Comparison of ENCODE assay signal across 17 mouse cellular contexts in the genomic region with DNA sequence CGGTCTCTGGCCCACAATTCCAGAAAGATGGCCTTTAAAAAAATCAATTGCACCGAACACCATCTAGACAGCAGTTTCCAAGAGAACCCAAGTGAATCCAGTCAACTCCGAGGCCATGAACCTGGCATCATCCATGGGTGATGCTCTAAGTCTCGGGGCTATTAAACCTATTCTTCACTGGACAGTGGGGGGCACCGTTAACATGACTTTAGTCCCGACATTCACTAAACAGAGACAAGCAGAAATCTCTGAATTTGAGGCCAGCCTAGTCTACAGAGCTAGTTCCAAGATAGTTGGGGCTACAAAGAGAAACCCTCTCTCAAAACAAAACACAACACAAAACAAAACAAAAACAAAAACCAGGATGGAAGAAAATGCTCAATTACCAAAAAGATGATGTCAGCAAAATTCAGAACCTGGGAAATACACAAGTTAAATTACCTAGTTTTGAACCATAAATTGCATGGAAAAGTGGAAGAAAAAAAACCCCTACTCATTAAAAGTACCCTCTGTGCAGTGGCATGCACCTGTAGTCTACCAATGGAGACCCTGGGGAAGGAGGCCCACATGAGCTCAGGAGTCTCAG. TPM values are rescaled to one million over a fixed set of nuclear protein-coding genes. Genes with fewer than 3 reads are reported as not detected.
A peak's percentile ranks its signal among the peaks of the same experiment; 100 is the strongest.
DNase-seq lines count a peak whose midpoint lies in the region; ATAC-seq and TF ChIP-seq lines count a peak whose summit lies in the region.
"Had no signal": no experiment of that assay in that cellular context is flagged by ENCODE, and none has a peak within 500 bp of the region (broad histone marks: within the 10 kb centered on the region; RNA-seq: fewer than 3 reads in every experiment).

No protein-coding gene starts in this region.

- H3K27me3 ChIP-seq in heart, postnatal 0 days (ENCODE audit: control insufficient read depth, insufficient read depth, low read length) = no peaks in the 10 kb centered on the region
- H3K27me3 ChIP-seq in lung, postnatal 0 days (replicated peaks; ENCODE audit: insufficient read depth, low read length) = no peaks in the 10 kb centered on the region
- H3K27me3 ChIP-seq in splenic B cell, adult 2 months (ENCODE audit: control insufficient read depth, insufficient read depth, low read length, poor library complexity, severe bottlenecking) = no peaks in the 10 kb centered on the region
- H3K27me3 ChIP-seq: forebrain, embryonic 15.5 days had no signal

- no peaks in the 10 kb centered on the region for H3K9me3 ChIP-seq in heart, postnatal 0 days (replicated peaks; ENCODE audit: control insufficient read depth, low read length)
- H3K9me3 ChIP-seq in lung, postnatal 0 days (ENCODE audit: low read length) = no peaks in the 10 kb centered on the region
- no peaks in the 10 kb centered on the region for H3K9me3 ChIP-seq in ES-E14 (ENCODE audit: control insufficient read depth, insufficient read depth, low read depth, low read length)
- H3K9me3 ChIP-seq: embryonic facial prominence, embryonic 10.5 days; forebrain, embryonic 15.5 days had no signal

- no peak for DNase-seq in heart, postnatal 0 days (ENCODE audit: low spot score)
- DNase-seq in heart, adult 8-10 months (ENCODE audit: low spot score) = no peak
- no peak for DNase-seq in lung, postnatal 0 days (ENCODE audit: low spot score)
- DNase-seq in lung, adult 2 months = no peak
- DNase-seq in ES-E14 (ENCODE audit: low read depth, low spot score) = no peak
- peak; percentile 14 for DNase-seq in splenic B cell, adult 2 months (ENCODE audit: low read depth, low spot score)
- DNase-seq in c-Kit-positive CD71-positive TER-119-positive erythroid progenitor cells, embryonic 14.5 days (ENCODE audit: low spot score) = no peak
- DNase-seq: cerebellum, postnatal 36 days; kidney, adult 8-10 months; liver; right cerebral cortex, postnatal 25 days; thymus, adult 18-20 months had no signal

- no peak overlapping the region for H3K4me3 ChIP-seq in heart, postnatal 0 days (ENCODE audit: low read depth, low read length)
- no peak overlapping the region for H3K4me3 ChIP-seq in lung, postnatal 0 days (ENCODE audit: low read depth, low read length)
- H3K4me3 ChIP-seq in lung, adult 2 months (replicated peaks; ENCODE audit: extremely low read depth, low read depth, low read length) = no peak overlapping the region
- no peak overlapping the region for H3K4me3 ChIP-seq in ES-E14 (ENCODE audit: insufficient read depth in 1 of 2, low read depth in 1 of 2, low read length in 2 of 2, poor library complexity in 1 of 2, severe bottlenecking in 1 of 2)
- H3K4me3 ChIP-seq: embryonic facial prominence, embryonic 10.5 days; erythroblast, embryonic 14.5 days; forebrain, embryonic 15.5 days had no signal

- no peak for ATAC-seq in heart, postnatal 0 days (ENCODE audit: insufficient read depth, low read depth)
- ATAC-seq in lung, postnatal 0 days = no peak
- ATAC-seq: forebrain, embryonic 15.5 days; hindbrain, embryonic 16.5 days; midbrain, embryonic 16.5 days had no signal

- no peak overlapping the region for H3K9ac ChIP-seq in heart, postnatal 0 days (replicated peaks; ENCODE audit: low read depth, low read length)
- H3K9ac ChIP-seq in lung, postnatal 0 days (replicated peaks; ENCODE audit: low read depth) = no peak overlapping the region
- H3K9ac ChIP-seq in ES-E14 (ENCODE audit: insufficient read depth, low read depth, low read length, poor library complexity, severe bottlenecking) = no peak overlapping the region
- H3K9ac ChIP-seq: forebrain, embryonic 15.5 days had no signal

- no peak overlapping the region for H3K4me2 ChIP-seq in heart, postnatal 0 days (ENCODE audit: low read depth, low read length)
- no peak overlapping the region for H3K4me2 ChIP-seq in lung, postnatal 0 days (replicated peaks; ENCODE audit: low read depth, low read length)
- H3K4me2 ChIP-seq: forebrain, embryonic 15.5 days had no signal

- peaks cover 25% of the 10 kb centered on the region for H3K36me3 ChIP-seq in heart, postnatal 0 days (replicated peaks; ENCODE audit: control insufficient read depth, insufficient read depth, low read length)
- H3K36me3 ChIP-seq in lung, postnatal 0 days (ENCODE audit: insufficient read depth, low read length) = peaks cover 18% of the 10 kb centered on the region
- H3K36me3 ChIP-seq in ES-E14 (ENCODE audit: control insufficient read depth, insufficient read depth, low read length, poor library complexity, severe bottlenecking) = peaks cover 4% of the 10 kb centered on the region; the same call in 1 of the 2 replicates
- no peaks in the 10 kb centered on the region for H3K36me3 ChIP-seq in splenic B cell, adult 2 months (ENCODE audit: control insufficient read depth, insufficient read depth, low read length, poor library complexity, severe bottlenecking)

- TF ChIP-seq POLR2A in lung, adult 2 months (IDR thresholded peaks at IDR 0.05; ENCODE audit: borderline replicate concordance, extremely low read depth, low read depth, low read length) = no peak

- H3K4me1 ChIP-seq in heart, postnatal 0 days (ENCODE audit: control insufficient read depth, insufficient read depth) = no peaks in the 10 kb centered on the region
- H3K4me1 ChIP-seq in lung, postnatal 0 days (ENCODE audit: insufficient read depth, low read depth, low read length) = no peaks in the 10 kb centered on the region
- no peaks in the 10 kb centered on the region for H3K4me1 ChIP-seq in lung, adult 2 months (ENCODE audit: control insufficient read depth, insufficient read depth, low read length)
- H3K4me1 ChIP-seq in ES-E14 (ENCODE audit: control insufficient read depth in 2 of 2, insufficient read depth in 2 of 2, low read length in 2 of 2, poor library complexity in 1 of 2) = no peaks in the 10 kb centered on the region
- H3K4me1 ChIP-seq: embryonic facial prominence, embryonic 10.5 days; forebrain, embryonic 15.5 days had no signal

- in situ Hi-C loops in ES-E14 (cut with MboI; ENCODE audit: low sequenced_read_pairs in 2 of 2, unreplicated experiment in 2 of 2) = loop anchor here in 1 of 2 experiments (5.0 kb wide), 1 partner anchor 78 kb away; the partner anchor contains the start of gene Myoz1

- no peak overlapping the region for H3K27ac ChIP-seq in heart, postnatal 0 days (ENCODE audit: low read depth)
- H3K27ac ChIP-seq in lung, postnatal 0 days (ENCODE audit: low read length) = no peak overlapping the region
- no peak overlapping the region for H3K27ac ChIP-seq in ES-E14 (ENCODE audit: insufficient read depth, low read depth, low read length, poor library complexity, severe bottlenecking)
- H3K27ac ChIP-seq: embryonic facial prominence, embryonic 10.5 days; forebrain, embryonic 15.5 days had no signal

- 62% methylated on average over 6 of the region's 6 CpGs for WGBS in heart, postnatal 0 days
- WGBS in lung, postnatal 0 days = 68% methylated on average over 6 of the region's 6 CpGs
- 68% methylated on average over 6 of the region's 6 CpGs for WGBS in lung, adult 2 months

- TF ChIP-seq CTCF in heart, postnatal 0 days (IDR thresholded peaks at IDR 0.05; ENCODE audit: low read depth) = peak; percentile 24; the same call in 1 of the 2 replicates
- peak; percentile 44 for TF ChIP-seq CTCF in lung, postnatal 0 days (IDR thresholded peaks at IDR 0.05)
- no peak for TF ChIP-seq CTCF in lung, adult 2 months (IDR thresholded peaks at IDR 0.05; ENCODE audit: insufficient read depth, low read length)

- TF ChIP-seq EP300 in heart, postnatal 0 days (IDR thresholded peaks at IDR 0.05; ENCODE audit: low read depth) = no peak
- TF ChIP-seq EP300 in lung, postnatal 0 days (IDR thresholded peaks at IDR 0.05) = no peak

TF ChIP-seq in ES-E14, 5 proteins besides CTCF, POLR2A, EP300 and RAD21:
- no peak for TF ChIP-seq CHD2 (IDR thresholded peaks at IDR 0.05; ENCODE audit: low read depth, low read length)
- no peak for TF ChIP-seq ZNF384 (IDR thresholded peaks at IDR 0.05; ENCODE audit: low read depth, low read length)
- no peak for TF ChIP-seq HCFC1 (IDR thresholded peaks at IDR 0.05; ENCODE audit: borderline replicate concordance, insufficient read depth, low read length)
- no peak for TF ChIP-seq ZC3H11A (IDR thresholded peaks at IDR 0.05; ENCODE audit: borderline replicate concordance, low read depth, low read length)
- peak; percentile 76 for TF ChIP-seq MAFK (IDR thresholded peaks at IDR 0.05; ENCODE audit: insufficient read depth, low read depth, low read length)

RNA-seq across cellular contexts. Expression of gene Ppp3cb, which starts 32.5 kb away (rescaled TPM):
- total RNA-seq in heart, postnatal 0 days (2014; rRNA removed; ENCODE audit: low replicate concordance) = 22.7 and 27.1 TPM in 2 replicates
- 23.2 and 25.5 TPM in 2 replicates for polyA plus RNA-seq in heart, postnatal 0 days (2015; fragmentation: Nextera tagmentation; extraction: Ambion mirVana)
- 10 to 100 TPM; 64.5 to 69.8 (median 69.3) TPM for total RNA-seq in heart, adult 8-10 months (2022)
- polyA plus RNA-seq in lung, postnatal 0 days (2015; fragmentation: Nextera tagmentation; extraction: Ambion mirVana) = 24.2 and 26.6 TPM in 2 replicates
- 6.5 and 14.2 TPM in 2 replicates for polyA plus RNA-seq in lung, adult 2 months (2012; rRNA removed)
- total RNA-seq in ES-E14 (2012; rRNA removed) = 30.8 and 32.0 TPM in 2 replicates
